Mouse (Mus musculus) granulocyte monocyte progenitor cell, adult 5-6 weeks (primary cell): ENCODE measurements around the gene Sf3b6. TPM values are rescaled to one million over a fixed set of nuclear protein-coding genes. Genes with fewer than 3 reads are reported as not detected.

Experiments
- ATAC-seq: replicated peaks from 2 replicates; pipeline ENCODE4 v1.8.0; 2016; ENCODE audit warnings: mild to moderate bottlenecking, moderate TSS enrichment, inconsistent platforms; ENCODE audit not compliant: poor library complexity, severe bottlenecking
- total RNA-seq, 2 experiments: library from RNA; stranded (forward) in 1 of 2; stranded (reverse) in 1 of 2; fragments of 200-712, 200-1000 nt in 1 of 2; fragments of >200 nt in 1 of 2; fragmentation: Nextera tagmentation in 1 of 2; gene quantifications; 2 replicates each; pipeline ENCODE4 v1.2.3; 2014 to 2017

Gene Sf3b6
- total RNA-seq, 2 experiments from 2014 or later = 134 to 249 TPM

DNA sequence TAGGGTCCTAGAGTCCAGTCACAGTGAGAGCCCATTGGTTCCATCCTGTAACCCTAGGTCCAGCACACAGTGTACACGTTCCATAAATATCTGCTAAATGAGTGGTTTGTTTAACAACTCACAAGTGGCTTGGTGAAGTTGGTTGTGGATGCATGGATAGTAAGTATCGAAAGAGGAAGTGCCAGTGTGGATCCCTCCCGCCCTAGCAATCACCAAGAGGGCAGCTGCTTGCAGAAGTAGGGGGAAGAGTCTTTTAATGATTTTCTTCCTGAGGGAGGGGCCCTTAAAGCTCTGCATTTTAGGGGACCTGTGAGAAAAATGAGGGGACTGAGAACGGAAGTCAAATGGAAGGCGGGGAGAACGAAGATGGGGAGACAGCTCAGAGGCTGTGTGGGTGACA is 22.7 kb downstream of the Sf3b6 start:
- peak; percentile 43 for ATAC-seq

GRCm38 (mm10) chr12:4840741-4841140 is 23.4 kb downstream of the Sf3b6 start:
- peak; percentile 44 for ATAC-seq

- peak; percentile 53 for ATAC-seq
Measured at GRCm38 (mm10) chr12:4841392-4841887, 24.1 kb downstream of the Sf3b6 start, which contains the start of gene Fkbp1b. Gene Fkbp1b (minus strand): TSS chr12:4841591.

DNA sequence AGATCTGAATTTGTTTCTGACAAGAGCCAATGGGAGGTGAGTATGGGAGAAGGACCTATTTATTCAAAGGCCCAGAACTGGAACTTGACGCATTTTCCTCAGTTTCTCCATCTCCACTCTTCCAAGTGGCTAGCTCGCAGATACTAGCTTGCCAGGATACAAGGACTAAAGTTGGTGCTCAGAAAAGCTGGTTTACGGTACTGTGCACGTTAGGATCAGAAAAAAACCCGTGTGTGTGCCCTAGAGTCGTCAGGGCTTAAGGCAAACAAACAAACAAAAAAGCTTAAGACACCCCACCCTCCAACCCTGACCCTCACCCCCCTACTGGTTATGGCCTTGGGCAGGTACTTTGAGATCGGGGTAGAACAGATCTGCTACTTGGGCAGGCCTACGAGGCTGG is 25.1 kb downstream of the Sf3b6 start:
- no peak for ATAC-seq

- peak; percentile 65 for ATAC-seq
Measured at GRCm38 (mm10) chr12:4842890-4843597, 25.7 kb downstream of the Sf3b6 start, which contains the start of gene Wdcp. Gene Wdcp (plus strand): TSS chr12:4843303.

DNA sequence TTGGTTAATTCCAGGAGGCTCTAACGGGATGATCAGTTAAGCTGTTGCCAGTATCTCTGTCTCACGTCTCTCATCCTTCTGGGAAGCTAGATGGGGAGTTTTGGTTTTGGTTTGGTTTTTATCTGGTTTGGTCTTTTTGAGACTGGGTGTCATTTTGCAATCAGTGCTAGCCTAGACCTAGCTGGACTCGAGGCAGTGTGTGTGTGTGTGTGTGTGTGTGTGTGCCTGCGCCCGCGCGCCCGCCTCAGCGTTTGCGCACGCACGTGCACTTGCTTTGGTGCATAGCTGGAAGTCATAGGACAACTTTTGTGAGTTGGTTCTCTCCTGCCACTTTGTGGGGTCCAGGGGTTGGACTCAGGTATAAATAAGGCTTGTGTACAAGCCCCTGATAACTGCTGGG is 26.4 kb downstream of the Sf3b6 start:
- peak; percentile 28 for ATAC-seq

DNA sequence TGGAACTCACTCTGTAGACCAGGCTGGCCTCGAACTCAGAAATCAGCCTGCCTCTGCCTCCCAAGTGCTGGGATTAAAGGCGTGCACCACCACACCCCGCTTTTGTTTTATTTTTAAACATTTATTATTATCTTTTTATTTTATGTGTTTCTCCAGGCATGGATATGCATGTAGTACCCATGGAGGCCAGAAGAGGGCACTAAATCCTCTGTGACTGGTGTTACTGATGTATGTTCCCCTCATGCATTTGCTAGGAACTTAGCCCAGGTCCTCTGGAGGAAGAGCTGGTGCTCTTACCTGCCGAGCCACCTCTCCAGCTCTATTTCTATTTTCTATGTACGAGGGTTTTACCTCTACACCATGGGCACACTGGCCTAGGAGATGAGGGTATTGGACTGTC is 38.8 kb downstream of the Sf3b6 start:
- no peak for ATAC-seq

GRCm38 (mm10) chr12:4856834-4857233 is 39.5 kb downstream of the Sf3b6 start:
- no peak for ATAC-seq

GRCm38 (mm10) chr12:4859241-4859914 is 42.0 kb downstream of the Sf3b6 start:
- peak; percentile 74 for ATAC-seq

DNA sequence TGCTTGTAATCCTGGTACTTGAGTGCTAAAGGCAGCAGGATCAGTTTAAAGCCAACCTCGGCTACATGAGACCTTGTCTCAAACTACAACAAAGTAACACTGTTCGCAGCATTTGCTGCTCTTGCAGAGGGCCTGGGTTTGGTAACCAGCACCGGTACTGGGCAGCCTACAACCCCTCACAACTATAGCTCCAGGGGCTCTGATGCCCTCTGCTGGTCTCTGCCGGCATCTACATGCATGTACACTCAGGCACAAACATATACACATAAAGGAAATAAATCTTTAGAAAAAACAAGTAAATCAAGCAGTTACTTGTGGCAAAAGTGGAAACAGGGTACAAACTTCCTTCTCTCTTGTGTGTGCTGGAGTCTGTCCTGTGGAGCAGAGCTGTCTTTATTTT is 45.3 kb downstream of the Sf3b6 start:
- 0 out of 2 replicates have a peak, but pooled peaks have one; percentile 41 for ATAC-seq

GRCm38 (mm10) chr12:4863654-4864337 is 46.5 kb downstream of the Sf3b6 start:
- ATAC-seq = no peak

DNA sequence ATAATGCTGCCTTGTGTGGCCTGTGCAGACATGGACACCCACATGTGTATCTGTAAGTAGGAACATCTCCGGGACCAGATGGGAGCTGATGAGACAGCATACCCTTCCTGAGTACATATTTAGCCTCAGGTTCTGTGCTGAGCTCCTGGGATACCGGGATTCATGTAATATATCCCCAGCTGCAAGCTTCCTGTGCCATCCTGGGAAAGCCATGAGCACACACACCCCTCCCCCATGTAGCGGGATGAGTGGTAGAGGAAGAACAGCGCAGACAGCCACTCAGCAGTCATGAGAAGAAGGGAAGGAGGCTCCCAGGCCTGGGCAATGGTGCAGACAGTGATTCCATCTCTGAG is 47.0 kb downstream of the Sf3b6 start:
- no peak for ATAC-seq

DNA sequence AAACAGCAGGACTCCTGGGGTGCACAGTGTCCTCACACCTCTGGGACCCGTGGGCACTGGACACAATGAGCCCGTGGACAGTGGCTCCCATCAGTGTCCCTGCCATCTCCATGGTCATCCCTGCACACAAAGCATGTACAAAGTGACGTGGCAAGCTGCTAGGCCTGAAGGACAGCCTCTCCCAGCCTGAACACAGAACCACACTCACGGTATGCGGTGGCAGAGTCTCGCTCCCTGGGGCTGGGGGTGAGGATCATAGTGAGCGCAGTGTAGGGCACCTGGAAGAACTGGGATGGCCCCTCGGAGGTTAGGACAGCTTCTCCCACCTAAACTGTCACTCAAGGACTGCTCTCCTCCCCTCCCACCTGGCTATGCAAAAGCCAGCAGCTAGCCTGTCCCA is 51.6 kb downstream of the Sf3b6 start:
- ATAC-seq = no peak

GRCm38 (mm10) chr12:4871260-4871659 is 53.9 kb downstream of the Sf3b6 start:
- no peak for ATAC-seq

DNA sequence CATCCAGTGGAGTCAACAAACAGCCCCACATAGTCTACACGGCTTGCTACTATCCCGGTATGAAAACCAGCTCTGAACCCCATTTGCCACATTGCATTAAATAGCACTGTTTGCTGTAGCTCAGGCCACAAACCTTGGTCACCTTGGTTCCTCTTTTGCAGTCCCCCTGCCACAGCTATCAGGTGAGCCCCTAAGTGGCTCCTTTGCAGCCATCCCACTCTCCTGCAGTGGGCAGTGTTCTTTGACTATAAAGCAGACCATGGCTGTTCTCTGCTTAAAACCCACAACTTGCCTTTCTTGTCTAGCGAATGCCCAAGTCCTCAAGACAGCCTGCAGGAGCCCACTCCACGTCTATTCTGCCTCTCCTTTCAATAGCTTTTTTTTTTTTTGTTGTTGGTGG is 54.9 kb downstream of the Sf3b6 start:
- no peak; the same call in 1 of the 2 replicates for ATAC-seq

DNA sequence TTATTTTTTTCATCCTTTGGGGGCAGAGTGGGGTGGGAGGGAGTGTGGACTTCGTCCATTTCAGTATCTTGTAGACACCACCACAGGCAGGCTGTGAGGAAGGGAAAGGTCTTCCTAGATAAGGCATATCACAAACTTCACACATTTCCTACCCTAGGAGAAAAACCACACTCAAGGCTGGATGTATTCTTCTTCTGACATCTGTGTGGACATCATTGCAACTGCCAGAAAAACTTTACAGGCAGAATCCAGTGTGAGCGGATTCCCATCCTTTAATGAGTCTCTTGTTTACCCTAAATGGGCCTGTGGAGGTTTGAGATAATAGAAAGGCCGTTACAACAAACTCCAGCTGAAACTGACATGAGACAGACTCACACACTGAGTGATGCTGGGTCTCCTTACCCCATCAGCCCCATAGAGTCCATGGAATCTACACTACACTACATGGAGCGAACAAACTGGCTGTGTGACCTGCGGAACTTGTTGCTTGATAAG is 55.7 kb downstream of the Sf3b6 start:
- no peak for ATAC-seq

- ATAC-seq = no peak
Measured at GRCm38 (mm10) chr12:4873531-4873930, 56.2 kb downstream of the Sf3b6 start.

- peak; percentile 89 for ATAC-seq
Measured at GRCm38 (mm10) chr12:4874161-4874927, 57.0 kb downstream of the Sf3b6 start, which contains the start of gene Mfsd2b. Gene Mfsd2b (minus strand): TSS chr12:4874359.

GRCm38 (mm10) chr12:4875623-4876022 is 58.3 kb downstream of the Sf3b6 start:
- ATAC-seq = no peak
